ENCODE assay signal across 8 mouse cellular contexts in the genomic region with DNA sequence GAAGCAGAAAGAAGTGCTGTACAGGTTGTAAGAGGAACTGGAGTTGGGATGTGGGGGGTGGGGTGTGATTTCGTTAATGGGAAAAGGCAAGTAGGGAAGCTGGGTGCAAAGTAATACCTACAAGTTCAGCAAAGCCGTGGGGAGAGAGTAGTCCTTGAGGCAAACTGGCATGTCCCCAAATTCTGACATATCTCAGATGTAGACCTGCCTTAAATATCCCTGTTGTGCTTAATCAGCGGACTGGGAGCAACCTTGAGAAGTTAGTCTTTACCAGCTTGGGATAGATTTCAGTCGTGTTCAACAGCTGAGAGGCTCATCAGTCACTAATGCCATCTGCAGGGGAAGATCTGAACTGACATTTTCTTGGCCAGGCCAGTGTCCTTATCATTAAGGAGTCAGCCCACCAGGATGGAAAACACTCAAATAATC. TPM values are rescaled to one million over a fixed set of nuclear protein-coding genes. Genes with fewer than 3 reads are reported as not detected.
DNase-seq lines count a peak whose midpoint lies in the region; ATAC-seq and TF ChIP-seq lines count a peak whose summit lies in the region.

No protein-coding gene starts in this region.

- no peak overlapping the region for H3K27ac ChIP-seq in CH12.LX (ENCODE audit: insufficient read depth, low read depth)
- peak overlapping the region; percentile 97; the same call in 1 of the 2 replicates for H3K27ac ChIP-seq in heart, embryonic 11.5 days (ENCODE audit: low read depth, low read length)
- 0 out of 2 replicates have a peak overlapping the region, but pooled peaks have one; percentile 37 for H3K27ac ChIP-seq in kidney, embryonic 15.5 days

- dilution Hi-C loops in CH12.LX (cut with MboI; ENCODE audit: extremely low pct_ligation_motif_present, extremely low pct_unique_long_range_greater_than_20kb, low sequenced_read_pairs) = no loop called here

- peak overlapping the region; percentile 79 to 93 (median 92) for H3K4me3 ChIP-seq in CH12.LX (replicated peaks in 1 of 3; ENCODE audit: low read depth in 2 of 3, low read length in 2 of 3, poor library complexity in 1 of 3)
- H3K4me3 ChIP-seq in heart, embryonic 11.5 days (ENCODE audit: low read depth, low read length) = peak overlapping the region; percentile 65
- H3K4me3 ChIP-seq in kidney, embryonic 15.5 days (replicated peaks) = peak overlapping the region; percentile 97; the same call in 1 of the 2 replicates

- TF ChIP-seq EP300 in CH12.LX (IDR thresholded peaks at IDR 0.05; ENCODE audit: low read length) = no peak

- peak overlapping the region; percentile 77 for H3K4me2 ChIP-seq in CH12.LX (ENCODE audit: insufficient read depth, low read depth, poor library complexity, severe bottlenecking)
- peak overlapping the region; percentile 74 for H3K4me2 ChIP-seq in heart, embryonic 11.5 days
- H3K4me2 ChIP-seq in kidney, embryonic 15.5 days = peak overlapping the region; percentile 84

- peak overlapping the region; percentile 39 for H3K9ac ChIP-seq in CH12.LX (ENCODE audit: insufficient read depth, low read depth)
- H3K9ac ChIP-seq in heart, embryonic 11.5 days (ENCODE audit: low read depth, low read length) = peak overlapping the region; percentile 96
- H3K9ac ChIP-seq in kidney, embryonic 15.5 days = no peak overlapping the region

- H3K4me1 ChIP-seq in CH12.LX (ENCODE audit: control insufficient read depth in 1 of 2, insufficient read depth in 2 of 2) = peaks cover 11 to 38% of the 10 kb centered on the region in 2 experiments
- H3K4me1 ChIP-seq in heart, embryonic 11.5 days (ENCODE audit: control insufficient read depth, insufficient read depth, low read length) = peaks cover 10% of the 10 kb centered on the region
- H3K4me1 ChIP-seq in kidney, embryonic 15.5 days = peaks cover 25% of the 10 kb centered on the region

- DNase-seq in 416B (ENCODE audit: low read depth) (peak; percentile 85), CH12.LX (ENCODE audit: extremely low read depth) (peak; percentile 63)
- peak; percentile 72 to 76 for DNase-seq in cerebellum, postnatal 10 days
- DNase-seq in lung, postnatal 14 days = peak; percentile 40
- DNase-seq in skeletal muscle tissue, adult 2 months (ENCODE audit: low read depth, low spot score) = peak; percentile 93
- DNase-seq in urinary bladder, postnatal 4 days (ENCODE audit: low spot score in 2 of 2) = no peak

- no peaks in the 10 kb centered on the region for H3K79me2 ChIP-seq in CH12.LX (replicated peaks; ENCODE audit: control insufficient read depth, extremely low read depth, insufficient read depth, poor library complexity, severe bottlenecking)

- peak; percentile 68 for TF ChIP-seq RAD21 in CH12.LX (IDR thresholded peaks at IDR 0.05; ENCODE audit: low read depth, low read length)

- ATAC-seq in heart, embryonic 11.5 days (replicated peaks; ENCODE audit: insufficient number of reproducible peaks, low FRiP score, low TSS enrichment) = no peak
- no peak for ATAC-seq in kidney, embryonic 15.5 days (replicated peaks; ENCODE audit: low FRiP score)

- TF ChIP-seq POLR2A in CH12.LX (IDR thresholded peaks at IDR 0.05; ENCODE audit: low read depth, low read length) = no peak

- peak; percentile 14 to 74; a peak in 2 of 4 replicates for TF ChIP-seq CTCF in CH12.LX (conservative IDR thresholded peaks at IDR 0.05 in 1 of 2, IDR thresholded peaks at IDR 0.05 in 1 of 2; ENCODE audit: low read depth in 2 of 2, low read length in 2 of 2)

- peaks cover 6% of the 10 kb centered on the region for H3K9me3 ChIP-seq in CH12.LX (replicated peaks; ENCODE audit: low read length)
- H3K9me3 ChIP-seq in heart, embryonic 11.5 days (replicated peaks; ENCODE audit: control insufficient read depth, low read length) = no peaks in the 10 kb centered on the region
- no peaks in the 10 kb centered on the region for H3K9me3 ChIP-seq in kidney, embryonic 15.5 days (replicated peaks)

- in situ Hi-C loops in CH12.LX (cut with MboI; ENCODE audit: low pct_ligation_motif_present, low pct_unique_long_range_greater_than_20kb, low sequenced_read_pairs) = loop anchor here (5.0 to 10.0 kb wide), 2 partner anchors 44 to 62 kb away; no protein-coding TSS in a partner anchor

- no peaks in the 10 kb centered on the region for H3K27me3 ChIP-seq in CH12.LX (replicated peaks)
- H3K27me3 ChIP-seq in heart, embryonic 11.5 days (ENCODE audit: control insufficient read depth, insufficient read depth, low read length) = no peaks in the 10 kb centered on the region
- no peaks in the 10 kb centered on the region for H3K27me3 ChIP-seq in kidney, embryonic 15.5 days

- H3K36me3 ChIP-seq in CH12.LX (replicated peaks in 1 of 2; ENCODE audit: control insufficient read depth in 1 of 2, insufficient read depth in 1 of 2, low read length in 1 of 2) = peaks cover 0 to 1% of the 10 kb centered on the region in 2 experiments
- no peaks in the 10 kb centered on the region for H3K36me3 ChIP-seq in heart, embryonic 11.5 days (ENCODE audit: control insufficient read depth, insufficient read depth, low read length)
- no peaks in the 10 kb centered on the region for H3K36me3 ChIP-seq in kidney, embryonic 15.5 days

- 20% methylated on average over 4 of the region's 4 CpGs for whole genome bisulfite sequencing in heart, embryonic 11.5 days (ENCODE audit: insufficient replicate concordance)
- WGBS in kidney, embryonic 15.5 days = 16% methylated on average over 4 of the region's 4 CpGs

TF ChIP-seq in CH12.LX, 34 proteins besides CTCF, POLR2A, EP300 and RAD21:
- TF ChIP-seq MAZ (IDR thresholded peaks at IDR 0.05; ENCODE audit: low read depth, low read length) = no peak
- peak; percentile 27 for TF ChIP-seq SIN3A (IDR thresholded peaks at IDR 0.05; ENCODE audit: low read length)
- TF ChIP-seq ZKSCAN1 (IDR thresholded peaks at IDR 0.05; ENCODE audit: borderline replicate concordance, low read depth, low read length) = no peak
- no peak for TF ChIP-seq JUN (IDR thresholded peaks at IDR 0.05; ENCODE audit: insufficient read depth, low read depth, low read length)
- no peak for TF ChIP-seq POLR2AphosphoS2 (IDR thresholded peaks at IDR 0.05; ENCODE audit: low read depth, low read length)
- TF ChIP-seq ZNF384 (IDR thresholded peaks at IDR 0.05; ENCODE audit: low read depth, low read length) = no peak
- TF ChIP-seq RCOR1 (conservative IDR thresholded peaks at IDR 0.05; ENCODE audit: low read depth, low read length) = no peak
- TF ChIP-seq HCFC1 (IDR thresholded peaks at IDR 0.05; ENCODE audit: low read depth, low read length) = no peak
- no peak for TF ChIP-seq MXI1 (IDR thresholded peaks at IDR 0.05; ENCODE audit: low read depth, low read length)
- no peak for TF ChIP-seq NRF1 (IDR thresholded peaks at IDR 0.05; ENCODE audit: low read depth, low read length)
- TF ChIP-seq CHD1 (IDR thresholded peaks at IDR 0.05; ENCODE audit: low read depth, low read length) = no peak
- no peak for TF ChIP-seq MEF2A (IDR thresholded peaks at IDR 0.05; ENCODE audit: borderline replicate concordance, low read depth, low read length)
- TF ChIP-seq TCF12 (IDR thresholded peaks at IDR 0.05; ENCODE audit: low read depth, low read length) = no peak
- TF ChIP-seq TBP (conservative IDR thresholded peaks at IDR 0.05; ENCODE audit: low read depth, low read length) = no peak
- TF ChIP-seq SMC3 (IDR thresholded peaks at IDR 0.05; ENCODE audit: low read depth, low read length) = peak; percentile 69

RNA-seq across cellular contexts. Expression of gene Scarb2, which starts 0.3 kb away (rescaled TPM):
- total RNA-seq in CH12.LX (2012; rRNA removed) (6.0 and 9.2 TPM in 2 replicates), CH12.LX (2014; rRNA removed) (9.5 and 11.2 TPM in 2 replicates)
- 6.5 and 7.2 TPM in 2 replicates for polyA plus RNA-seq in CH12.LX (2012; ENCODE audit: insufficient read length, low read depth)
- polyA plus RNA-seq in heart, embryonic 11.5 days (2014; fragmentation: Nextera tagmentation; extraction: Ambion mirVana) = 11.8 and 12.0 TPM in 2 replicates
- 9.1 and 9.7 TPM in 2 replicates for polyA plus RNA-seq in kidney, embryonic 15.5 days (2015; fragmentation: Nextera tagmentation; extraction: Ambion mirVana)

RNA-seq across cellular contexts. Expression of gene Fam47e, which starts 48.6 kb away (rescaled TPM):
- total RNA-seq in CH12.LX (2012; rRNA removed) (not detected in 2 replicates), CH12.LX (2014; rRNA removed) (not detected in 2 replicates)
- polyA plus RNA-seq in CH12.LX (2012; ENCODE audit: insufficient read length, low read depth) = not detected in 2 replicates
- polyA plus RNA-seq in heart, embryonic 11.5 days (2014; fragmentation: Nextera tagmentation; extraction: Ambion mirVana) = not detected in 2 replicates
- polyA plus RNA-seq in kidney, embryonic 15.5 days (2015; fragmentation: Nextera tagmentation; extraction: Ambion mirVana) = not detected in 2 replicates

Comparison
In these comparisons a context has a peak if more than half of its experiments do, and no peak if none do; other contexts are left out.
1. DNase-seq: peak in 416B (single experiment), CH12.LX (single experiment), cerebellum, postnatal 10 days (2 of 2), lung, postnatal 14 days (single experiment) and skeletal muscle tissue, adult 2 months (single experiment); none in urinary bladder, postnatal 4 days (0 of 2).
2. Peak in every context shown above with its lines, with median percentiles within 50 percentile points of each other: H3K4me2 ChIP-seq and H3K4me3 ChIP-seq.